Mouse (Mus musculus): ENCODE data around the gene Siglecf. TPM values are rescaled to one million over a fixed set of nuclear protein-coding genes. Genes with fewer than 3 reads are reported as not detected.

The Siglecf gene
- polyA plus RNA-seq (2014; fragmentation: Nextera tagmentation; extraction: Ambion mirVana), result 0.32 and 0.37 TPM in 2 replicates

DNA sequence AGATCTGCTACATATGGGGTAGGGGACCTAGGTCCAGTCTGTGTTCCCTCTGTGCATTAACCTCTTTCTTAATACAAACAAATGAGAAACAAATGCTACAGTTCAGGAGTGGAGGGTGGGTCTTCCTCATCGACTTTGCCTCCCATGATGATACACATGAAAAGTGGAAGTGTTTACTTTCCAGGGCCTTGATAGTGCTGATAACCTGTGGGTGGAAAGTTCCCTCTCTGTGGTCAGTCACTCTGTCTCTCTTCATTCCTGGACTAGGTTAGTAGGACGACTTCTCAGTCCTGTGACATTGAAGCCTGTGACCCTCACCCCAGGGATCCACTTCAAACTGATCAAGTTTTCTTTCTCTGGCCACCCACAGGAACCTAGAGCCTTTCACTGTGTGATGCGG is at the start of gene Siglecf:
Siglecf (plus strand) TSS at position 188 of the 400 bp plus-strand sequence.
- H3K9me3 ChIP-seq (ENCODE audit: control insufficient read depth, low read length), result no peaks in the 10 kb centered on the region
- no peak within 1 kb of the TSS for H3K4me3 ChIP-seq (ENCODE audit: low read depth, low read length)
- no peaks in the 10 kb centered on the region for H3K36me3 ChIP-seq (ENCODE audit: control insufficient read depth, insufficient read depth, low read length)
- ATAC-seq (ENCODE audit: low read depth), result no peak
- 63% methylated on average over 3 of the region's 3 CpGs for whole genome bisulfite sequencing
- H3K4me1 ChIP-seq (ENCODE audit: control insufficient read depth, insufficient read depth, low read length), result no peaks in the 10 kb centered on the region
- no peak within 1 kb of the TSS for H3K27ac ChIP-seq (replicated peaks; ENCODE audit: low read depth, low read length)
- no peak for DNase-seq (ENCODE audit: low spot score)
- H3K27me3 ChIP-seq (replicated peaks; ENCODE audit: control insufficient read depth, insufficient read depth, low read length), result no peaks in the 10 kb centered on the region
- no peak within 1 kb of the TSS for H3K4me2 ChIP-seq (ENCODE audit: low read depth, low read length)
- H3K9ac ChIP-seq (ENCODE audit: low read depth, low read length), result no peak within 1 kb of the TSS

DNA sequence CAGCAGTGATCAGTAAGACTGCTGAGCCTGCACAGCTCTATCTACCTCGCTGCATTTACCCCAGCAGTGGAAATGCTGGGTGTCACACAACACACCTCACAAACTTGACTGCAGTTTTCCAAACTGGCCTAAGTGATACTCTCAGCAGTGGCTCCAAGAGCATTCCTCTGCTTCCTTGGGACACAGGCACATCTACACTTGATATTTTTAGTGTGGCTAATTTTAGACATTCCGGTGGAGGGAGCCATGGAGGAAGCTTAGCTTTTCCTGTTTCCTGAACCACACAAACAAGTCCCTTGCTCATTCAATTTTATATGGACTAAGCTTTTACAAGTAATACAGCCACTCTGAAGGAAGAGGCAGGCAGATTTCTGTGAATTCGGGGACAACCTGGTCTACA is 45.9 kb upstream of the Siglecf start:
- H3K27me3 ChIP-seq (replicated peaks; ENCODE audit: control insufficient read depth, insufficient read depth, low read length), result no peaks in the 10 kb centered on the region
- ATAC-seq (ENCODE audit: low read depth) (no peak), DNase-seq (ENCODE audit: low spot score) (peak; percentile 16)
- no peak overlapping the region for H3K9ac ChIP-seq (ENCODE audit: low read depth, low read length)
- H3K4me1 ChIP-seq (ENCODE audit: control insufficient read depth, insufficient read depth, low read length), result no peaks in the 10 kb centered on the region
- peaks cover 81% of the 10 kb centered on the region for H3K36me3 ChIP-seq (ENCODE audit: control insufficient read depth, insufficient read depth, low read length)
- no peak overlapping the region for H3K4me2 ChIP-seq (ENCODE audit: low read depth, low read length)
- H3K9me3 ChIP-seq (ENCODE audit: control insufficient read depth, low read length), result no peaks in the 10 kb centered on the region
- WGBS, result 78% methylated on average over 3 of the region's 3 CpGs
- H3K4me3 ChIP-seq (ENCODE audit: low read depth, low read length), result no peak overlapping the region
- H3K27ac ChIP-seq (replicated peaks; ENCODE audit: low read depth, low read length), result no peak overlapping the region

DNA sequence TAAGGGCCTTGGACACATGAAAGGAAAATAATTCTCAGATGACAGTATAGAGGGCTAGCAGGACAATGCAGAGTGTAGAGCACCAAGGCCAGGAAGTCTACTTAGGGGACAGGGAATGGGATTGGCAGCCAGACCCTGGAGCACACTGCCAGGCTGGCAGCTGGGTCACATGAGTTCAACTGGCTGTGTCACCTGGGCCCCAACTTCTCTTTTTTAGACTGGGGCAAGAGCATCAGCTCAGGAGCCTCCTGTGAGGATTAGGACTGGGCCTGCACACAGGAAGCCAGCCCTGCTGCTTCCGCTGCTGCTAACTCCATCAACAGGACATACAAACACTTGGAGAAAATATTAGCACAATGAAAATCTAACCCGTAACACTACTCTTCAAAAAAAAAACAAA is 42.1 kb upstream of the Siglecf start:
- H3K4me1 ChIP-seq (ENCODE audit: control insufficient read depth, insufficient read depth, low read length), result peaks cover 9% of the 10 kb centered on the region; the same call in 1 of the 2 replicates
- no peak overlapping the region for H3K4me3 ChIP-seq (ENCODE audit: low read depth, low read length)
- no peak overlapping the region for H3K4me2 ChIP-seq (ENCODE audit: low read depth, low read length)
- no peak overlapping the region for H3K9ac ChIP-seq (ENCODE audit: low read depth, low read length)
- ATAC-seq (ENCODE audit: low read depth) (no peak), DNase-seq (ENCODE audit: low spot score) (no peak)
- no peak overlapping the region for H3K27ac ChIP-seq (replicated peaks; ENCODE audit: low read depth, low read length)
- WGBS, result 62% methylated on average over 2 of the region's 2 CpGs
- peaks cover 46% of the 10 kb centered on the region; the same call in 1 of the 2 replicates for H3K36me3 ChIP-seq (ENCODE audit: control insufficient read depth, insufficient read depth, low read length)
- no peaks in the 10 kb centered on the region for H3K9me3 ChIP-seq (ENCODE audit: control insufficient read depth, low read length)
- no peaks in the 10 kb centered on the region for H3K27me3 ChIP-seq (replicated peaks; ENCODE audit: control insufficient read depth, insufficient read depth, low read length)

DNA sequence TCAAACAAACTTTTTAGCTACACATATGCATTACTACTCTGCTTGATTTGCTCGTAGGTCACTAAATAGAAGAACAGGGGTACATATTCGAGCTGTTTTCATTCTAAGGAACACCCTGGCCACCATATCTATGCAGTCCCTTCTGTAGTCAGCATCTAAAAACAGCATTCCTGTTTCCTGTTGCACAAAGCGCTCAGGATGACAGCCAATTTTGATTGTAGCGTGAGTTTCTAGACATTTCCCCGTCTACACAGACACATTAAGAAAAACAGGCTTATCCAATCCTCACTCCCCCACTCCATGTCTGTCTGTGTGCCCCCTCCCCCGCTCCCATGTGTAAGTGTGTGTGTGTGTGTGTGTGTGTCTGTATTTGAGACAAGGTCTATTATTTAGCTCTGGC is 39.5 kb upstream of the Siglecf start:
- DNase-seq (ENCODE audit: low spot score), result no peak
- Histone ChIP-seq H3K36me3 (ENCODE audit: control insufficient read depth, insufficient read depth, low read length) (peaks cover 24% of the 10 kb centered on the region; the same call in 1 of the 2 replicates), H3K9ac (ENCODE audit: low read depth, low read length) (peak overlapping the region; percentile 30; the same call in 1 of the 2 replicates), H3K27me3 (replicated peaks; ENCODE audit: control insufficient read depth, insufficient read depth, low read length) (no peaks in the 10 kb centered on the region), H3K27ac (replicated peaks; ENCODE audit: low read depth, low read length) (no peak overlapping the region), H3K4me3 (ENCODE audit: low read depth, low read length) (peak overlapping the region; percentile 77), H3K4me1 (ENCODE audit: control insufficient read depth, insufficient read depth, low read length) (peaks cover 9% of the 10 kb centered on the region; the same call in 1 of the 2 replicates), H3K9me3 (ENCODE audit: control insufficient read depth, low read length) (no peaks in the 10 kb centered on the region), H3K4me2 (ENCODE audit: low read depth, low read length) (peak overlapping the region; percentile 80)
- ATAC-seq (ENCODE audit: low read depth), result no peak
- 76% methylated on average over 6 of the region's 6 CpGs for WGBS

DNA sequence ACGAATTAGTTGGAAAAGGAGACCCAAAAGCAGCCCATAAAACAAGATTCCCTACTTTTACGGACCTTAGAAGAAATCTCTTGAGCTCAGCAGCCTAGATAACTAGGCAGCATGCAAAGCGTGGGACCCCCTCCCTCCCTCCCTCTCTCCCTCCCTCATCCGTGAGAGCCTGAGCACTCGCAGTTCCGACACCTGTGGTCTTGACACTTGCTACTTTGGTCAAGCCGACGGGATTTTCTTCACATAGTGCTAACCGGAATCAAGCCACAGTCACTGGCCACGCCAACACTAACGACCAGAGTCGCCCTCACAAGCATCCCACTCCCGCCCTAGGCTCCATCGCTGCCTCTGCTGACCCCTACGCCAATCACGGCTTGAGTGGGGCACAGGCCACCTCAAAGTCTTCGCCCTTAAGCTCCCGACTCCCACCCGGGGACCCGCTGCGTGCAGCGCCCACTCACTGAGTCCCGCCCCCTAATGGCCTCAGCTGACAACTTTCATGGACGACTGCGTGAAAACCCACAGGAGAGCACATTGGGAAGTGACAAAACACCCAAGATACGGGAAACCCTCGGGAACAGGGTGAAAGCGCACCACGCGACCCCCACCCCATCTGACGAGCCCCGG is 38.6 kb upstream of the Siglecf start:
- no peaks in the 10 kb centered on the region for H3K27me3 ChIP-seq (replicated peaks; ENCODE audit: control insufficient read depth, insufficient read depth, low read length)
- peak overlapping the region; percentile 77 for H3K4me3 ChIP-seq (ENCODE audit: low read depth, low read length)
- 2% methylated on average over 29 of the region's 32 CpGs for WGBS
- H3K4me1 ChIP-seq (ENCODE audit: control insufficient read depth, insufficient read depth, low read length), result peaks cover 9% of the 10 kb centered on the region; the same call in 1 of the 2 replicates
- H3K36me3 ChIP-seq (ENCODE audit: control insufficient read depth, insufficient read depth, low read length), result peaks cover 22% of the 10 kb centered on the region; the same call in 1 of the 2 replicates
- H3K27ac ChIP-seq (replicated peaks; ENCODE audit: low read depth, low read length), result peak overlapping the region; percentile 82
- DNase-seq (ENCODE audit: low spot score) (peak; percentile 43), ATAC-seq (ENCODE audit: low read depth) (peak; percentile 60)
- H3K9ac ChIP-seq (ENCODE audit: low read depth, low read length), result peak overlapping the region; percentile 86
- H3K9me3 ChIP-seq (ENCODE audit: control insufficient read depth, low read length), result no peaks in the 10 kb centered on the region
- H3K4me2 ChIP-seq (ENCODE audit: low read depth, low read length), result peak overlapping the region; percentile 80

DNA sequence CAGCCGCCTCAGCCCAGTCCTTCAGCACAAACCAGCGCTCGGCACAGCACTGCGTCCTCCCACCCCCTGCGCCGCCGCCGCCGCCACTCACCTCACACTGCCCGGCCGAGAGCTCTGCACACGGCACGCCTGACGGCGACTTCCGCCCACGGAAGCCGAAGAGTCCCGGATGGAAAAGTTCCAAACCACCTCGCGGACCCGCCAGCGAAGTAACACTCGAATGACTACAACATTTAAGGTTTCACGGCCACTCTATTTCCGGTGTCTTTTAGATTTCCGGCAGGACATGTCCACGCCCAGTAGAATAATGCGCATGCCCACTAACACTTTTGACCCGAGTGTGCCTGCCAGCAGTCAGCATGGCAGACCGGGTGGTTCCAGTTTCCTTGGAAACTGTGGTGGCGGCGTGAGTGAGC is 38.1 kb upstream of the Siglecf start, which contains the start of gene Zfp715:
Zfp715 (minus strand) TSS at position 282 of the 416 bp plus-strand sequence.
- H3K4me1 ChIP-seq (ENCODE audit: control insufficient read depth, insufficient read depth, low read length), result peaks cover 9% of the 10 kb centered on the region; the same call in 1 of the 2 replicates
- peak; percentile 97 for DNase-seq (ENCODE audit: low spot score)
- H3K9me3 ChIP-seq (ENCODE audit: control insufficient read depth, low read length), result no peaks in the 10 kb centered on the region
- H3K9ac ChIP-seq (ENCODE audit: low read depth, low read length), result peak within 1 kb of the TSS; percentile 86
- H3K4me3 ChIP-seq (ENCODE audit: low read depth, low read length), result peak within 1 kb of the TSS; percentile 77
- ATAC-seq (ENCODE audit: low read depth), result peak; percentile 96
- peaks cover 19% of the 10 kb centered on the region; the same call in 1 of the 2 replicates for H3K36me3 ChIP-seq (ENCODE audit: control insufficient read depth, insufficient read depth, low read length)
- H3K4me2 ChIP-seq (ENCODE audit: low read depth, low read length), result peak within 1 kb of the TSS; percentile 80
- H3K27ac ChIP-seq (replicated peaks; ENCODE audit: low read depth, low read length), result peak within 1 kb of the TSS; percentile 82
- no peaks in the 10 kb centered on the region for H3K27me3 ChIP-seq (replicated peaks; ENCODE audit: control insufficient read depth, insufficient read depth, low read length)
- WGBS, result 1% methylated on average over 15 of the region's 33 CpGs

DNA sequence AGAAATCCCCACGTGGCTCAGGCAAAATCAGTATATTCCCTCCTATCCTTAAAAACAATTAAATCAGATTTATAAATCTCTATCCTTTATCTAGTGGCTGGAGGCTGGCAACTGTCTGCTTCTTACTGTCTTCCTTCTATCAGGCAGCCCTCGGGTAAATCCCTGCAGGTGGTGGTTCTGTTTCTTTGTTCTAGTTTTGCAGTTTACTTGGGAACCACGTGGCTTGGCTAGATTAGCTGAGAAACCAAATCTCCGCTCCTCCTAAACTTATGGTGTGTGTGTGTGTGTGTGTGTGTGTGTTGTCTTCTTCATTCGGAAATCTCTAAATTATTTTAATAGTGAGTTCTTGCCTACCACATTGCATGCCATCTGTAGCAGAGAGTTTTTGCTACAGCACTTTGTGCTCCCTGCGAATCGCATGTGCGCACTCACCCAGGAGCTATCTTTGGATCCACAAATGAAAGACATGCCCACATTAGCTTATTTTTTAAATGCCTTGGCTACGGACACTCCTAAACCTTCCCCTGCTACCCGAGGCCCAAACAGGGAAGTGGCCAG is 24.8 kb upstream of the Siglecf start:
- H3K4me2 ChIP-seq (ENCODE audit: low read depth, low read length), result no peak overlapping the region
- DNase-seq (ENCODE audit: low spot score), result no peak
- no peaks in the 10 kb centered on the region for H3K4me1 ChIP-seq (ENCODE audit: control insufficient read depth, insufficient read depth, low read length)
- H3K27ac ChIP-seq (replicated peaks; ENCODE audit: low read depth, low read length), result no peak overlapping the region
- no peak overlapping the region for H3K4me3 ChIP-seq (ENCODE audit: low read depth, low read length)
- WGBS, result 47% methylated on average over 10 of the region's 10 CpGs
- no peaks in the 10 kb centered on the region for H3K36me3 ChIP-seq (ENCODE audit: control insufficient read depth, insufficient read depth, low read length)
- H3K27me3 ChIP-seq (replicated peaks; ENCODE audit: control insufficient read depth, insufficient read depth, low read length), result no peaks in the 10 kb centered on the region
- no peaks in the 10 kb centered on the region for H3K9me3 ChIP-seq (ENCODE audit: control insufficient read depth, low read length)
- no peak overlapping the region for H3K9ac ChIP-seq (ENCODE audit: low read depth, low read length)
- no peak for ATAC-seq (ENCODE audit: low read depth)

DNA sequence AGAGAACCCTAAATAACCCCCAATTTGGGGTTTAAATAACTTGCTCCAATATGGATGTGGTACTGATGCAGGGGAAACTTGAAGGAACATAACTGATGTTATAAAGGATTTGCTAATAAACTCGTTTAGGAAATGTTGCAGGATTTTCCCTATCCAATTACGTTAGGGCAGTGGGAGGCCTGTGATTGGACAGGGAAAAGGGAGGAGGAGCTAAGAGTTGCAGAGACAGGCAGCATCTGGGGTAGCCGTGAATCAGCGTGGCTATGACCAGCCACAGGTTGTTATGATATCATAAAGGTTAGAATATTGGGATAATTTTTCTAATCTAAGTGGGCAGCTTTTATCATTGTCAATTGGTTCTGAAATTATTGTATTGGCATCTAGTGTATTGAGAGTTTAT is 23.0 kb upstream of the Siglecf start:
- H3K9ac ChIP-seq (ENCODE audit: low read depth, low read length), result no peak overlapping the region
- no peak overlapping the region for H3K4me2 ChIP-seq (ENCODE audit: low read depth, low read length)
- H3K27me3 ChIP-seq (replicated peaks; ENCODE audit: control insufficient read depth, insufficient read depth, low read length), result no peaks in the 10 kb centered on the region
- no peaks in the 10 kb centered on the region for H3K4me1 ChIP-seq (ENCODE audit: control insufficient read depth, insufficient read depth, low read length)
- no peak overlapping the region for H3K27ac ChIP-seq (replicated peaks; ENCODE audit: low read depth, low read length)
- DNase-seq (ENCODE audit: low spot score), result no peak
- no peaks in the 10 kb centered on the region for H3K36me3 ChIP-seq (ENCODE audit: control insufficient read depth, insufficient read depth, low read length)
- ATAC-seq (ENCODE audit: low read depth), result no peak
- no peaks in the 10 kb centered on the region for H3K9me3 ChIP-seq (ENCODE audit: control insufficient read depth, low read length)
- no peak overlapping the region for H3K4me3 ChIP-seq (ENCODE audit: low read depth, low read length)
- 66% methylated on average over 4 of the region's 4 CpGs for WGBS

Measured in embryonic facial prominence, embryonic 14.5 days (tissue).